Mouse (Mus musculus): ENCODE results near the gene Prr36. TPM values are rescaled to one million over a fixed set of nuclear protein-coding genes. Genes with fewer than 3 reads are reported as not detected.

Prr36 gene
- total and polyA plus RNA-seq, 3 experiments = 0.08 to 0.58 TPM; not detected in 1

DNA sequence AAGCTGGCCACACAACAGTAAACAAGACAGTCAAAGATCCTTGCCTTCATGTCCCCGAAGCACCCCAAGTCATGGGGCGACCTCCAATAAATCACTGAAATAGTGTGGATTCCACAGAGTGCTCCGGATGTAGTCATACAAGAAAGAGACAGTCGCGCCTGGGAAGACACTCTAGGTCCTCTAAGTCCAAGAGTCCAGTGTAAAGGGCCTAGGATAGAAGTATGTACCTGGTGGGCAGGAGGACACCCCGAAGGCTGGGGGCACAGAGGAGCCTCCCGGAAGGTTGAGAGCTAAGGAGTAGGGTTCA lies 23.7 kb downstream of the Prr36 start:
- TF ChIP-seq USF1 (IDR thresholded peaks at IDR 0.05; ENCODE audit: low read depth, low read length) (no peak), NELFE (IDR thresholded peaks at IDR 0.05; ENCODE audit: low read depth, low read length) (no peak), GATA1 (IDR thresholded peaks at IDR 0.05; ENCODE audit: low read depth, low read length) (no peak), CTCF (IDR thresholded peaks at IDR 0.05 in 2 of 3, conservative IDR thresholded peaks at IDR 0.05 in 1 of 3; ENCODE audit: control insufficient read depth in 1 of 3, insufficient read depth in 1 of 3, low read depth in 2 of 3, low read length in 3 of 3, poor library complexity in 1 of 3, severe bottlenecking in 1 of 3) (peak in 1 of 3 experiments; percentile 0; a peak in 1 of 6 replicates), USF2 (IDR thresholded peaks at IDR 0.05; ENCODE audit: borderline replicate concordance in 1 of 2, insufficient read depth in 1 of 2, low read depth in 1 of 2, low read length in 2 of 2) (no peak)
- Histone ChIP-seq H3K79me2 (ENCODE audit: control insufficient read depth, insufficient read depth, low read length, poor library complexity) (no peaks in the 10 kb centered on the region), H3K4me1 (ENCODE audit: control insufficient read depth in 1 of 2, insufficient read depth in 2 of 2, low read length in 2 of 2) (no peaks in the 10 kb centered on the region; a peak in 1 of 4 replicates), H3K4me3 (ENCODE audit: control insufficient read depth in 1 of 2, insufficient read depth in 1 of 2, low read depth in 2 of 2, low read length in 2 of 2) (no peak overlapping the region), H3K36me3 (ENCODE audit: control insufficient read depth in 1 of 2, insufficient read depth in 2 of 2, low read length in 2 of 2) (no peaks in the 10 kb centered on the region), H3K9ac (ENCODE audit: control insufficient read depth, low read depth, low read length, poor library complexity, severe bottlenecking) (no peak overlapping the region), H3K27me3 (ENCODE audit: control insufficient read depth in 1 of 2, insufficient read depth in 2 of 2, low read length in 2 of 2) (no peaks in the 10 kb centered on the region), H3K9me3 (replicated peaks; ENCODE audit: insufficient read depth, low read length) (no peaks in the 10 kb centered on the region), H3K27ac (ENCODE audit: control insufficient read depth, low read depth, low read length) (no peak overlapping the region)
- no peak for DNase-seq (ENCODE audit: low read depth, low spot score)

DNA sequence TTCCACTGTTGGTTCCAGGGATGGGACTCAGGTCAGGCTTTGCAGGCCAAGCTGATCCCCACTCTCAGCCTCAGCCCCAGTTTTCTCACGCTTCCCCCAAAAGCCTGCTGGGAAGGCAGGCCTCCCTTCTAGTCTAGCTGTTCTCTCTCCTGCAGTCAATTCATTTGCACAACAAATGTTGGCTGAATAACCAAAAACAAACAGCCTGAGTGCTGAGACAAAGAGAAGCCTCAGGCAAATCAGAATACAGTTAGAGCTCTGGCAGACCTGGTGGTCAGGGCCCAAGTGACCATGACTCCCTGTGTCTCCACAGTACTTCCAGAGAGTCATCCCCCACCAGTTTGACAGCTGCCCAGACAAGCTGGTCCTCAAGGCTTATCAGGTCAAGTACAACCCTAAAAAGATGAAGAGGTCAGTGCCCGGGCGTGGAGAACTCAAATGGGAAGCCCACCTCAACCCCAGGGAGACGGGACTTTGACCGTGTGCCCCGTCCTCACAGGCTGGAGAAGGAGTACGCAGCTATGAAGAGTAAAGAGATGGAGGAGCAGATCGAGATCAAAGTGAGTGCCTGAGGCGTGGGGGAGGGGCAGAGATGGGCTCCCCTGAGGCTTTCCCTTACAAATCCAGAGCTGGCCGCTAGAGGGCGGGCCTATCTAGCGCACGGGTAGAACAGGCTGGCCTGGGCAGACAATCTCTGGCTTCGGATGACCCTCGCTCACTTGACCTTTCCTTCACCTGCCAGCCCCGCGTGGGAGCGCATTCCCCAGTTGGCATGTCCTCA lies 24.3 kb downstream of the Prr36 start:
- Histone ChIP-seq H3K36me3 (ENCODE audit: control insufficient read depth in 1 of 2, insufficient read depth in 2 of 2, low read length in 2 of 2) (no peaks in the 10 kb centered on the region), H3K27ac (ENCODE audit: control insufficient read depth, low read depth, low read length) (no peak overlapping the region), H3K27me3 (ENCODE audit: control insufficient read depth in 1 of 2, insufficient read depth in 2 of 2, low read length in 2 of 2) (no peaks in the 10 kb centered on the region), H3K9ac (ENCODE audit: control insufficient read depth, low read depth, low read length, poor library complexity, severe bottlenecking) (no peak overlapping the region), H3K79me2 (ENCODE audit: control insufficient read depth, insufficient read depth, low read length, poor library complexity) (no peaks in the 10 kb centered on the region), H3K4me3 (ENCODE audit: control insufficient read depth in 1 of 2, insufficient read depth in 1 of 2, low read depth in 2 of 2, low read length in 2 of 2) (no peak overlapping the region), H3K4me1 (ENCODE audit: control insufficient read depth in 1 of 2, insufficient read depth in 2 of 2, low read length in 2 of 2) (no peaks in the 10 kb centered on the region; a peak in 1 of 4 replicates), H3K9me3 (replicated peaks; ENCODE audit: insufficient read depth, low read length) (no peaks in the 10 kb centered on the region)
- DNase-seq (ENCODE audit: low read depth, low spot score) = peak; percentile 71
- TF ChIP-seq RAD21 (IDR thresholded peaks at IDR 0.05; ENCODE audit: low read depth, low read length) (peak; percentile 80), ZC3H11A (IDR thresholded peaks at IDR 0.05; ENCODE audit: low read depth, low read length) (peak; percentile 63), GABPA (IDR thresholded peaks at IDR 0.05; ENCODE audit: low read depth, low read length) (no peak), SMC3 (IDR thresholded peaks at IDR 0.05; ENCODE audit: low read depth, low read length) (peak; percentile 79), CHD2 (IDR thresholded peaks at IDR 0.05; ENCODE audit: low read length) (peak; percentile 42; the same call in 1 of the 2 replicates), MAFK (IDR thresholded peaks at IDR 0.05; ENCODE audit: borderline replicate concordance, low read depth, low read length) (no peak), CTCF (IDR thresholded peaks at IDR 0.05 in 2 of 3, conservative IDR thresholded peaks at IDR 0.05 in 1 of 3; ENCODE audit: control insufficient read depth in 1 of 3, insufficient read depth in 1 of 3, low read depth in 2 of 3, low read length in 3 of 3, poor library complexity in 1 of 3, severe bottlenecking in 1 of 3) (peak; percentile 76 to 94 (median 87)), POLR2AphosphoS5 (IDR thresholded peaks at IDR 0.05; ENCODE audit: borderline replicate concordance, low read depth, low read length) (no peak), CHD1 (IDR thresholded peaks at IDR 0.05; ENCODE audit: low read depth, low read length) (no peak)

DNA sequence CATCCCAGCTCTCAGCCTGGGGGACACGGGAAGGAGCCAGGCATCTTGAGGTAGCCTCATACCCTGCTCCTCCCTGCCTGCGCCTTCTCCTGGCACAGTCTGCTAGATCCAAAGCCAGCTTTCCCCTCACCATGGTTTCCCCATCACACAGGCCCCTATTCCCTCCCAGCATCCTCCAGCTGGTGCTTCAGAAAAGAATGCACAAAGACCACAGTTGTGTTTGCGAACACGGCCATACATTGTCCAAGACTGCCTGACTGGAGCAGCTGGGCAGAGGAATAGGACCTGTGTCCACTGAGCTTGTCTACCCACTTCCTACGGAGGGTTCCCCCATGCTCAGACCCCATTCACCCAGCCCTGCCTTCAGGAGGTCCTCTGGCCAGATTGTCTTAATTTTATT lies 25.0 kb downstream of the Prr36 start:
- DNase-seq (ENCODE audit: low read depth, low spot score) = no peak
- H3K9ac ChIP-seq (ENCODE audit: control insufficient read depth, low read depth, low read length, poor library complexity, severe bottlenecking) = no peak overlapping the region
- no peak for TF ChIP-seq ZNF384 (IDR thresholded peaks at IDR 0.05; ENCODE audit: low read depth, low read length)
- no peak for TF ChIP-seq POLR2AphosphoS2 (IDR thresholded peaks at IDR 0.05; ENCODE audit: low read length)
- no peak for TF ChIP-seq USF2 (IDR thresholded peaks at IDR 0.05; ENCODE audit: borderline replicate concordance in 1 of 2, insufficient read depth in 1 of 2, low read depth in 1 of 2, low read length in 2 of 2)
- TF ChIP-seq MXI1 (IDR thresholded peaks at IDR 0.05; ENCODE audit: low read depth, low read length) = no peak
- TF ChIP-seq BHLHE40 (IDR thresholded peaks at IDR 0.05; ENCODE audit: borderline replicate concordance, low read depth, low read length) = no peak
- no peak for TF ChIP-seq POLR2AphosphoS5 (IDR thresholded peaks at IDR 0.05; ENCODE audit: borderline replicate concordance, low read depth, low read length)
- no peaks in the 10 kb centered on the region for H3K9me3 ChIP-seq (replicated peaks; ENCODE audit: insufficient read depth, low read length)
- H3K4me3 ChIP-seq (ENCODE audit: control insufficient read depth in 1 of 2, insufficient read depth in 1 of 2, low read depth in 2 of 2, low read length in 2 of 2) = no peak overlapping the region
- no peaks in the 10 kb centered on the region for H3K27me3 ChIP-seq (ENCODE audit: control insufficient read depth in 1 of 2, insufficient read depth in 2 of 2, low read length in 2 of 2)
- no peaks in the 10 kb centered on the region; a peak in 1 of 4 replicates for H3K4me1 ChIP-seq (ENCODE audit: control insufficient read depth in 1 of 2, insufficient read depth in 2 of 2, low read length in 2 of 2)
- H3K27ac ChIP-seq (ENCODE audit: control insufficient read depth, low read depth, low read length) = no peak overlapping the region
- no peaks in the 10 kb centered on the region for H3K36me3 ChIP-seq (ENCODE audit: control insufficient read depth in 1 of 2, insufficient read depth in 2 of 2, low read length in 2 of 2)
- no peaks in the 10 kb centered on the region for H3K79me2 ChIP-seq (ENCODE audit: control insufficient read depth, insufficient read depth, low read length, poor library complexity)

Data from MEL (cell line).